Mouse (Mus musculus) spleen, adult 2 months (tissue): ENCODE measurements around the gene Crls1.
A peak's percentile ranks its signal among the peaks of the same experiment; 100 is the strongest.

Experiments used
- CTCF ChIP-seq: fragments of 200-500 bp; IDR thresholded peaks from 2 replicates; pipeline ENCODE4 v1.5.1; 2011; ENCODE audit warnings: mild to moderate bottlenecking, inconsistent platforms; ENCODE audit not compliant: insufficient read depth, insufficient read length, insufficient replicate concordance; ENCODE audit errors: extremely low read depth
- POLR2A ChIP-seq: fragments of 200-500 bp; IDR thresholded peaks from 2 replicates; pipeline ENCODE4 v1.6.1; 2011; ENCODE audit warnings: low read depth, low read length, inconsistent platforms

- peak; percentile 54; the same call in 1 of the 2 replicates for TF ChIP-seq POLR2A
- TF ChIP-seq CTCF: peak; percentile 99
Observed at GRCm38 (mm10) chr2:132846407-132847358, at the start of gene Crls1.
